Mouse (Mus musculus): ENCODE results near the gene Tmem8b. TPM values are rescaled to one million over a fixed set of nuclear protein-coding genes. Genes with fewer than 3 reads are reported as not detected.
A peak's percentile ranks its signal among the peaks of the same experiment; 100 is the strongest.

Tmem8b gene
- polyA plus RNA-seq, 1 experiment, result 8.6 TPM

DNA sequence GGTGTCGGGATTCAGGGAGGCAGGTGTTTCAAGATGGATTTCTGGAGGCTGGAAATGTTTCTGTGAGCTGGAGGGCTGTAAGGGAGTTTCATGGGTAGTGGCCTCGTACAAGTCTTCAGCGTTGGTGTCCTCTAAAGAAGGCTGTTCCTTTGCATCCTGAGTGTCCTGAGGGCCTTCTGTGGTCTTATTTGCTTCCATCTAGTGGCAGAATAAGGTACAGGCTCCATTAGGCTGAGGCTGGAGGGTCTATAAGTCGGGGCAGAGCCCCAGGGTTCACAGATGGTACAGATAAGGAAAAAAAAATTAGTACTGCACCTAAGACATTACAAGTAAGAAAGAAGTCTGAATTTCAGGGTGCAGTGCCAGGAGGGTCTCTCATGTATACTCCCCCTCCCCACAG, 2.4 kb upstream of the Tmem8b start:
- H3K36me3 ChIP-seq (ENCODE audit: control insufficient read depth, insufficient read depth, low read length), result no peaks in the 10 kb centered on the region
- no peak overlapping the region for H3K27ac ChIP-seq (ENCODE audit: insufficient read depth, low read depth, low read length)
- H3K4me3 ChIP-seq (ENCODE audit: insufficient read depth, low read depth, low read length), result no peak overlapping the region
- peak; percentile 47 for DNase-seq
- WGBS, result 20% methylated on average over 4 of the region's 4 CpGs
- H3K4me1 ChIP-seq (ENCODE audit: control insufficient read depth, insufficient read depth, low read length), result peaks cover 8% of the 10 kb centered on the region; the same call in 1 of the 2 replicates
- no peaks in the 10 kb centered on the region for H3K27me3 ChIP-seq (replicated peaks; ENCODE audit: control insufficient read depth, insufficient read depth, low read length)
- TF ChIP-seq POLR2A (IDR thresholded peaks at IDR 0.05; ENCODE audit: low read depth, low read length) (no peak), CTCF (conservative IDR thresholded peaks at IDR 0.05; ENCODE audit: insufficient read depth, insufficient read length, low read depth, low read length) (peak; percentile 49)

DNA sequence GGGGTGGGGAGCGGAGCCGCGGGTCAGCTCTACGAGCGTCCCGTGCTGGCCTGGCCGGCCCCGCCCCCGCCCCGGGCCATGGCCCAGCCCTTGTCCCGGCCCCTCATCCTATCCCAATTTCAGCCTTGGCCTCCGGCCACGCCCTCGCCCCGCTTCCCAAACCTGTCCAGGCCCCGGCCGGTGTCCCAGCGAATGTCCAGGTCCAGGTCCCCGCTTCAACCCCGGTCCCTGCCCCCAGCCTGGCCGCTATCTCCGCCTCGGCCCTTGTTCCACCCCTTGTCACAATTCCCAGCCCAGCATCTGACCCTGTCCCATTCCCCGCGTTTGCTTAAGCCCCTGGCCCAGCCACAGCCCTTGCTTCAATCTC, 640 bp downstream of the Tmem8b start:
- Histone ChIP-seq H3K4me1 (ENCODE audit: control insufficient read depth, insufficient read depth, low read length) (peaks cover 11% of the 10 kb centered on the region; the same call in 1 of the 2 replicates), H3K4me3 (ENCODE audit: insufficient read depth, low read depth, low read length) (peak overlapping the region; percentile 69), H3K27me3 (replicated peaks; ENCODE audit: control insufficient read depth, insufficient read depth, low read length) (no peaks in the 10 kb centered on the region), H3K36me3 (ENCODE audit: control insufficient read depth, insufficient read depth, low read length) (no peaks in the 10 kb centered on the region), H3K27ac (ENCODE audit: insufficient read depth, low read depth, low read length) (no peak overlapping the region)
- TF ChIP-seq CTCF (conservative IDR thresholded peaks at IDR 0.05; ENCODE audit: insufficient read depth, insufficient read length, low read depth, low read length) (no peak), POLR2A (IDR thresholded peaks at IDR 0.05; ENCODE audit: low read depth, low read length) (no peak)
- 2% methylated on average over 23 of the region's 25 CpGs for WGBS
- DNase-seq, result no peak

- no peaks in the 10 kb centered on the region for H3K27me3 ChIP-seq (replicated peaks; ENCODE audit: control insufficient read depth, insufficient read depth, low read length)
- DNase-seq, result peak; percentile 93
- 9% methylated on average over 2 of the region's 2 CpGs for WGBS
- no peak overlapping the region for H3K4me3 ChIP-seq (ENCODE audit: insufficient read depth, low read depth, low read length)
- TF ChIP-seq POLR2A (IDR thresholded peaks at IDR 0.05; ENCODE audit: low read depth, low read length), result no peak
- TF ChIP-seq CTCF (conservative IDR thresholded peaks at IDR 0.05; ENCODE audit: insufficient read depth, insufficient read length, low read depth, low read length), result peak; percentile 84
- H3K36me3 ChIP-seq (ENCODE audit: control insufficient read depth, insufficient read depth, low read length), result no peaks in the 10 kb centered on the region
- peaks cover 17% of the 10 kb centered on the region; the same call in 1 of the 2 replicates for H3K4me1 ChIP-seq (ENCODE audit: control insufficient read depth, insufficient read depth, low read length)
- H3K27ac ChIP-seq (ENCODE audit: insufficient read depth, low read depth, low read length), result no peak overlapping the region
Measured at GRCm38 (mm10) chr4:43672070-43672469, 3.3 kb downstream of the Tmem8b start.

GRCm38 (mm10) chr4:43673703-43674102, 4.9 kb downstream of the Tmem8b start:
- Histone ChIP-seq H3K27me3 (replicated peaks; ENCODE audit: control insufficient read depth, insufficient read depth, low read length) (no peaks in the 10 kb centered on the region), H3K36me3 (ENCODE audit: control insufficient read depth, insufficient read depth, low read length) (no peaks in the 10 kb centered on the region), H3K27ac (ENCODE audit: insufficient read depth, low read depth, low read length) (no peak overlapping the region), H3K4me1 (ENCODE audit: control insufficient read depth, insufficient read depth, low read length) (peaks cover 16% of the 10 kb centered on the region; the same call in 1 of the 2 replicates), H3K4me3 (ENCODE audit: insufficient read depth, low read depth, low read length) (no peak overlapping the region)
- 75% methylated on average over 8 of the region's 8 CpGs for WGBS
- no peak for DNase-seq
- TF ChIP-seq POLR2A (IDR thresholded peaks at IDR 0.05; ENCODE audit: low read depth, low read length) (no peak), CTCF (conservative IDR thresholded peaks at IDR 0.05; ENCODE audit: insufficient read depth, insufficient read length, low read depth, low read length) (no peak)

DNA sequence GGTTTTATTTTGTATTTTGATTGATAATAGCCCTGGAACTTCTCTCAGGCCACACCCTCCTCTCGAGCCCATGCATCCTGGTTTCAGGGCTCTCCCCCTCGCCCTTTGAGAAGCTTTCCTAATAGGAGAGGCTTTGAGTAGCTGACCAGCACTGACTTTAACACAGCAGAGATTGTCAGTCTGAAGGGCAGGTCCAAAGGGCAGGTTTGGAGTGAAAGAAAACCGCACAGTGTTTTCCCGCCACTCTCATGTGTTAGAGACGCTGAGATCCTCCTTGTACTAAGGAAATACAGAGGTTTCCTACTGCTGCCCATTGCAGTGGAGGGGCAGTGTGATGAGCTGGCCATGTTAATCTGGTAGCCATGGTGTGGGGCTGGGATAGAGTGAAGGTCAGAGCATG, 6.2 kb downstream of the Tmem8b start:
- WGBS, result 66% methylated on average over 5 of the region's 5 CpGs
- no peak overlapping the region for H3K27ac ChIP-seq (ENCODE audit: insufficient read depth, low read depth, low read length)
- H3K4me1 ChIP-seq (ENCODE audit: control insufficient read depth, insufficient read depth, low read length), result peaks cover 10% of the 10 kb centered on the region; the same call in 1 of the 2 replicates
- no peak overlapping the region for H3K4me3 ChIP-seq (ENCODE audit: insufficient read depth, low read depth, low read length)
- no peaks in the 10 kb centered on the region for H3K27me3 ChIP-seq (replicated peaks; ENCODE audit: control insufficient read depth, insufficient read depth, low read length)
- DNase-seq, result peak; percentile 55
- H3K36me3 ChIP-seq (ENCODE audit: control insufficient read depth, insufficient read depth, low read length), result no peaks in the 10 kb centered on the region
- TF ChIP-seq POLR2A (IDR thresholded peaks at IDR 0.05; ENCODE audit: low read depth, low read length), result no peak
- no peak for TF ChIP-seq CTCF (conservative IDR thresholded peaks at IDR 0.05; ENCODE audit: insufficient read depth, insufficient read length, low read depth, low read length)

DNA sequence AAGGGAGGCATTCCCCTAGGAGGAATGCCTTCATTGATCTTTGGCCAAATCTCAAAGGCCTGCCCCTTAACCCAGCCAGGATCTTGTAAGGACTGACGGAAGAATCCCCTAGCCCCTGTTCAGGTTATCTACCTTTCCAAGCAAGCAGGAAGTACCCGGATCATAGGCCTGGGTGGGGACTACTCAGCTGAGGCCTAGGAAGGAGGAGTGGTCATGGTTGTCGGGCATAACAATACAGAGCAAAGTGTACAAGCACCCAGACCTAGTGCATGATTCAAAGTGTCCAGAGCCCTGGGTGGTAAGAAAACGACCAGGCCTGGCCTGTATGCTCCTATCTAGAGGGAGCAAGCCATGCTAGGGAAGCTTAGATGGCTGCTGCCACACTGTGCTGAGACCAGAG, 6.8 kb downstream of the Tmem8b start:
- no peaks in the 10 kb centered on the region for H3K36me3 ChIP-seq (ENCODE audit: control insufficient read depth, insufficient read depth, low read length)
- WGBS, result 67% methylated on average over 4 of the region's 4 CpGs
- no peak overlapping the region for H3K4me3 ChIP-seq (ENCODE audit: insufficient read depth, low read depth, low read length)
- DNase-seq, result no peak
- no peak overlapping the region for H3K27ac ChIP-seq (ENCODE audit: insufficient read depth, low read depth, low read length)
- peaks cover 10% of the 10 kb centered on the region; the same call in 1 of the 2 replicates for H3K4me1 ChIP-seq (ENCODE audit: control insufficient read depth, insufficient read depth, low read length)
- no peaks in the 10 kb centered on the region for H3K27me3 ChIP-seq (replicated peaks; ENCODE audit: control insufficient read depth, insufficient read depth, low read length)
- TF ChIP-seq CTCF (conservative IDR thresholded peaks at IDR 0.05; ENCODE audit: insufficient read depth, insufficient read length, low read depth, low read length) (no peak), POLR2A (IDR thresholded peaks at IDR 0.05; ENCODE audit: low read depth, low read length) (no peak)

- TF ChIP-seq POLR2A (IDR thresholded peaks at IDR 0.05; ENCODE audit: low read depth, low read length) (no peak), CTCF (conservative IDR thresholded peaks at IDR 0.05; ENCODE audit: insufficient read depth, insufficient read length, low read depth, low read length) (no peak)
- H3K36me3 ChIP-seq (ENCODE audit: control insufficient read depth, insufficient read depth, low read length), result no peaks in the 10 kb centered on the region
- 0 out of 2 replicates have a peak, but pooled peaks cover 6% of the 10 kb centered on the region for H3K4me1 ChIP-seq (ENCODE audit: control insufficient read depth, insufficient read depth, low read length)
- H3K27me3 ChIP-seq (replicated peaks; ENCODE audit: control insufficient read depth, insufficient read depth, low read length), result no peaks in the 10 kb centered on the region
- no peak for DNase-seq
- H3K27ac ChIP-seq (ENCODE audit: insufficient read depth, low read depth, low read length), result no peak overlapping the region
- 92% methylated on average over 6 of the region's 6 CpGs for WGBS
- H3K4me3 ChIP-seq (ENCODE audit: insufficient read depth, low read depth, low read length), result no peak overlapping the region
Measured at GRCm38 (mm10) chr4:43678541-43678940, 9.8 kb downstream of the Tmem8b start.

All from kidney, adult 2 months (tissue).